Mouse (Mus musculus) kidney, postnatal 10 days (tissue): ENCODE measurements around the gene H60b.
"Not testable (repeated sequence)": the region's sequence is repeated elsewhere in the genome, so short reads cannot be mapped to it uniquely, and the experiment has no call there.

Source experiments
- DNase-seq: peaks from one replicate; pipeline ENCODE4 v3.0.0; 2021; ENCODE audit warnings: mixed read lengths

The H60b gene

DNA sequence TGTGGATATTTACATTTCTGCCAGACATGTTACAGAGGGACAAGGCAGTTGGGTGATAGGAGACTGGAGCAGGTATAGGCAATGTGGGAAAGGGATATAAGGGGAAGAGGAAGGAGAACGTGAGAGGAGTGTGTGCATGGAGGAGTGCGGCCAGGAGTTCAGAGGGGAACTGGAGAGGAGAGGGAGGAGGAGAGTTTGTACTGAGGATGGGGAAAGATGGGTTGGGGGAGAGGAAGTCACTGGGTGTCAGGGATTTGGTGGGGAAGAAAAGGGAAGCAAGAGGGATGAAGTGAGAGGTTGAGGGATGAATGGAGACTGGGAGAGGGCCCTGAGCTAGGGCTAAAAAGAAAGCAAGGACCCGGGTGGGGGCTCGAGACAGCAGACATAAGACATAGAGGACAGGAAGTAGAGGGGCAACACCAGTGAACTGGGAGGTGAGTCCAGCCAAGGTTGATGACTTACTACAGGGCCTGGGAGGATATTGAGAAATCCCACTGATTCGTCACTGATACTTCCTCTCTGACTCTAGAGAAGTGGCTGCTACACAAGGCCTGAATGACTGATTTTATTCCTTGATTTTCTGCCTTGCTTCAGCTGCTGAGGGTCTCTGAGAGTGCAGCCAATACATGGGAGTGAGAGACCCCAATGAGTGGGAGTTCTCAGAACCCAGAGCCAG is 7.1 kb downstream of the H60b start:
- DNase-seq: not testable (repeated sequence)

DNA sequence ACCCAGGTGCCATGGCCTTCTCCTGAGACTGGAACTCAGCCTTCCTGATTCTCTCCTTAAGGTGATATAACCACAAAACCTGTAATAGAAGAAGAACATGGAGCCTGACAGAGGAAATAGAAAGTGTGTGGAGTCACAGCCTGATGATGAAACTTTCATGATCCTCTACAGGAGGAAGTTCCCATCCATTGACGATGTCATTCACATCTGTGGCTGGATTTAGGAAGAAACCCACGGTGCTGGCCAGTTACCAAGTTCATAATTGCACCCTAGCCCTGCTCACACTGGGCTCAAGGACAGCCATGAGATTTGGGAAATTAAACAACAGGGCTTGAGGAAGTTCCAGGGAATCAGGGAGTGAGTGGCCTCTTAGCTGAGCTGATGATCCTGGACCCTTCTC is 7.6 kb downstream of the H60b start:
- DNase-seq: not testable (repeated sequence)

DNA sequence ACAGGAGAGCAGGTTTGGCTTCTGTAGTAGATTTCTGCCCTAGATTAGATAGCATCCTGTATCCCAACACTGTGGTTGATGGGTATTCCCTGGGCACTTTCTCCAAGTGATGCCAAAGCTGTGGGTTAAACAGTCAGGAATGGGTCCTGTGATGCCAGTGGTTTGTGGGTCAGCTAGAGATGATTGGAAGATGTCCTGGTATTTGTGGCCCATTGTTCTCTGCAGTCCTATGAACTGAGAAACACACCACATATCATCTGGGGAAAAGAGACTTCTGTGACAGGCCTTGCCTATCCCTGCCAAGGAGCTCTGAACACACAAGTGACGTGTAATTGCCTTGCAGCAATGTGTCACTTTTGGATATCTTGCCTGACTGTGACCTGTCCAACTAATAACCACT is 8.7 kb downstream of the H60b start:
- not testable (repeated sequence) for DNase-seq

DNA sequence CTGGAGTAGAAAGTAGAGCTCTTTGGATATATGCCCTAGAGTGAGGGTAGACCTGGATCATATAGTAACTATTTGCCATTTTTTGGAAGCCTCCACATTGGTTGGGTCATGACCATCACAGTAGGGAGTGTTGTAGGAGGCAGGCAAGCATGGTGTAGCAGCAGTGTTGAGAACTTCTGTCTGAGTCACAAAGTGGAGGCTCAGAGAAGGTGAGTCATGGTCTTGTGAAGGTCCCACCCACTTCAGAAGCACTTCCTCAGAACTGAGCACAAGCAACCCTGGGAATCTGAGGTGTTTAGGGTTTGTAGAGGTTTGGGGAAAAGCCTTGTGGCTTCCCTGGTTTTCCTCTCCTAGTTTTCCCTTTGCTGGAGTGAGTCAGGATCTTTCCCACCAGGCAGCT is 10.7 kb downstream of the H60b start:
- not testable (repeated sequence) for DNase-seq

DNA sequence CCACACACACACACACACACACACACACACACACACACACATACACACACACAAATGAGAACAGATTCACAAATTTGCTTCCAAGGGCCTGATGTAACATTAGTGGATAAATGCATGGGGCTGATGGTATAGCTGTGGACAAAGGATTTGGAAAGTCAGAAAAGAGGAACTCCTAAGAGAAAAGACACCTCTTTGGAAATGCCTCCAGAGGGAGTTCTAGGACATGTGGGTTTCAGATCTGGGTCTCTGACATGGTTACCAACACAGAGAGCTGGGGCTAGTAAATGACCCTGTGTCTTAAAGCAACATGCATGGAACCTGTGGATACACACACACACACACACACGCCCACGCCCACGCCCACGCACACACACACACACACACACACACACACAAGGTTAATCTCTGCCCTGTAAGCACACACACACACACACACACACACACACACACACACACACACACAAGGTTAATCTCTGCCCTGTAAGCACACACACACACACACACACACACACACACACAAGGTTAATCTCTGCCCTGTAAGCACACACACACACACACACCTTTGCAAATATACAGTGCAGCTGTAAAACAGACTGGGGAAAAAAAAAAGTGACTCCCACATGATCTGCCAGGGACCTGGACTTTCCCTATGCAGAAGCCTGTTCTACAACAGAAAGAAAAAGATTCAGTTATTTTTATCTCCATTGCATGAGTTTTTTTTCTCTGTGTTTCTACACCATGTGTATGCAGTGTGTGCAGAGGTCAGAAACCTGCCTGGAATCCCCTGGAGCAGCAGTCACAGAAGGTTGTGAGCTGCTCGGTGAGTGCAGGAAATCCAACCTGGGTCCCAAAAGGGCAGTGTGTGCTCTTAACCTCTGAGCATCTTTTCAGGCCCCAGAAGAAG is 14.3 kb downstream of the H60b start:
- not testable (repeated sequence) for DNase-seq

DNA sequence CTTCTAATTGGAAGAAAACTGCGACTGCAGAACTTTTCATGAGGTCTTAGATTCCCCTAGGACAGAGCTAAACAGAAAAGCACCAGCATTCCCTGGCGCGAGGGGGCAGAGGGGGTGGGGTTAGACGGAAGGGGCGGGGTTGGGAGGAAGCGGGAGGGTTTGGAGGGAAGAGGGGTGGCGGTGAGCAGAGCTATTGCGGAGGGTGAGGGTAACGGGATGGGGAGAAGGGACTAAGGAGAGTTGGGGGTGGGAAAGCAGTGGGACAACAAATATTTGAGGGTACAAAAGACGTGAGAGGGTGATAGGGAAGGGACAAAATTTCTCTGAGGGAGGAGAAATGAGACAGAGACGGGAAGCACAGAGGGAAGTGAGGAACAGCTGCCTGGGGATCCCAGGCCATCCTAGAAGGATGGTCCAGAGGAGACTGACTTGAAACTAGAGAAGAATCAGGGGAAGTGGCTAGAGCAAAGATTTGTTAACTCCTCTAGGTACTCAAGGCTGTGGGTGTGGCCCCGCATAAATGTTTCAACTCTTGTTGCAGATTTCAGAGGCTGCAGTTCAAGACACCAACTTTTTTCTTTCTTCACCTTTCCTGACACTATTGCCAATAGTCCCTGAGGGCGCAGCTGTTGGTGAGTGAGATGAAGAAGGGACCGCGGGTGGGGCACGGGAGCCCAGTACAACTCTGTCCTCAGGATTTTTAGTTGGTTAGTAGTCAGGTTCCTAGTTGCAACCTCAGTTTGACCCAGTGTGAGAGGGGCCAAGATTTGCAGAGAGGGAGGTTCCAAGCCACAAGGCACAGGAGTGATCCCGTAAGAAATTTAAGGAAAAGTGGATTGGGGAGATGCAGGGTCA is 15.2 kb downstream of the H60b start:
- not testable (repeated sequence) for DNase-seq

DNA sequence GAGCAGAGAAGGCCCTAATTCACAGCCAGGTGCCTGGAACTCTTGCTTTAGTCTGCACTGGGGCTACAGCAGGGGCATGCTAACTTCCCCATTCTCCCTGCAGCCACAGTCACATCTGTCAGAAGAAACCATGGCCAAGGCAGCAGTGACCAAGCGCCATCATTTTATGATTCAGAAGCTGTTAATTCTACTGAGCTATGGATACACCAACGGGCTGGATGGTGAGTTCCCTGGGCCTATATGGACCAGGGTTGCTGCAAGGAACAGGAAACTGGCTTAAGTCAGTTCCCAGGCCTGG is 15.8 kb downstream of the H60b start:
- not testable (repeated sequence) for DNase-seq

DNA sequence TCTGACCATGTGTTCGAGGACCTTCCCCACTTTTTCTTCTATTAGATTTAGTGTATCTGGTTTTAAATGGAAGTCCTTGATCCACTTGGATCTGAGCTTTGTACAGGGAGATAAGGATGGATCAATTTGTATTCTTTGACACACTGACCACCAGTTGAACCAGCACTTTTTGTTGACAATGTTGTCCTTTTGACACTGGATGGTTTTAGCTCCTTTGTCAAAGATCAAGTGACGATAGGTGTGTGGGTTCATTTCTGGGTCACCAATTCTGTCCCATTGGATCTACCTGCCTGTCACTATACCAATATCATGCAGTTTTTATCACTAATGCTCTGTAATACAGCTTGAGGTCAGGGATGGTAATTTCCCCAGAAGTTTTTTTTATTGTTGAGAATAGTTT is 18.1 kb downstream of the H60b start:
- DNase-seq: not testable (repeated sequence)

DNA sequence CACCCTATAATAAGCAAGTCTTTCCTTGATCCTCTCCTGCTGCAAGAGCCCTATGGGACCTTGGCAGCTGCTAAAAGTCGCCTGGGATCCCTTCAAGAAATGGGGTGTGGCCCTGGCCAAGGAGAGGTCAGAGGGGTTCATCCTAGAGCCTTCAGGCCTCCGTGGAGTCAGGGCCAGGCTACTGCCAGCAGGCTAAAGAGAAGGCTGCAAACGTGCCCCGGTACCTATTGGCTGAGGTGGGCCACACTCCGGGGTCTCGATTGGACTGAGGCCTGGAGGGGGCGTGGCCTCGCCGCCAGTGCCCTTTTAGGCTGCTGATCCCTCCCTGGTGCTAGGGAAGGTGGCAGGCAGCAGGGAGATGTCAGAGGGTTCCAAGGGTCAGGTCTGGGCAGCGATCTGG is 32.6 kb downstream of the H60b start:
- DNase-seq: not testable (repeated sequence)

DNA sequence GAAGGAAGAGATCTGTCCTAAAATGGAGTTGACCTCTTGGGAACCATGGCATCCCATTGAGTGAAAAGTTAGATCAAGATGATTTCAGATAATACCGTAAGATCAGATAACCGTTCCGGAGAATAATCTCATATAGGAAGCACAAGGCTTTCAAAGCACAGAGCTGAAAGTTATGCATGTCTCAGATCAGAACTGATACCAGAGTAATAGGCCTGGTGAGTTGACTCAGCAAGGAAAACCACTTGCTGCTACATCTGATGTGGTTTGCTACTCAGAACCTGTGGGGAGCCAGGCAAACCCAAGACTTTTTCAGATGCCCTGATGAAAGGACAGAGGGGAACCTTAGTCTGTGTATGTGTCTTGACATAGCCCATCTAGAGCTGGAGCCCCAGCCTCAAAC is 43.0 kb downstream of the H60b start:
- not testable (repeated sequence) for DNase-seq

DNA sequence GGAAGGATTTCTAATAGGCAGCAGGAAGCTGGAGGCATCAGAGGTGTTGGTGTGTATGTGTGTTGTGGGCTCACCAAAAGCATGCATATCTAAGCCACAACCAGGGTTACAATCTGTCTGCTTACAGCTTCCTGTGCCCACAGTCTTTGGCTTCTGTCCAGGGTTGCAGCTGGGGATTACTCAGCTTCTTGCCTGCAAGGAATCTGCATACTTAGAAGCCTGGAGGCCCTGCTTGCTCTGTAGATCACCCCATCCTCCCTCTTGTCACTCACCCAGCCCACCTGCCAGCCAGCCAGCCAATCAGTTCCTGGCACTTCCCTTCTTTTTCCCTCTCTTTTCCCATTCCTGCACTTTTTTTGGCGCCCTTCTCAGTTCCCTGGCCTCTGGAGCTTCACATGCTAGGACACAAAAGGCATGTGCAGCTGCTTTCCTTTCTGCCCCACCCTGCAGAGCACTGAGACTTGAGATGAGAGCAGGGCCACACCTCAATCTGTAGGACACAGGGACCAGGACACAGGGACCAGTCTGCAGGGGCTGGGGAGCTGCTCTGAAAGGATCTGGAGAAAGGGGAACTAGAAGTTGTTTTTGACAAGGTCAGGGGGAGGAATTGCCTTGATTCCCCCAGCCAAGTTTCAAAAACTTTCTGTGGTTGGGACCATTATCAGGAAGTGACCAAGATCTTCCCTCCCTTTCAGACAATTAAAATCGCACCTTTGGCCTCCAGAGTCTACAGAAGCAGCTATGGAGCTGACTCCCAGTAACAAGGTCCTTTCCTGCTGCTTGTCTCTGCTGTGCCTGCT is 44.6 kb downstream of the H60b start:
- DNase-seq: not testable (repeated sequence)

DNA sequence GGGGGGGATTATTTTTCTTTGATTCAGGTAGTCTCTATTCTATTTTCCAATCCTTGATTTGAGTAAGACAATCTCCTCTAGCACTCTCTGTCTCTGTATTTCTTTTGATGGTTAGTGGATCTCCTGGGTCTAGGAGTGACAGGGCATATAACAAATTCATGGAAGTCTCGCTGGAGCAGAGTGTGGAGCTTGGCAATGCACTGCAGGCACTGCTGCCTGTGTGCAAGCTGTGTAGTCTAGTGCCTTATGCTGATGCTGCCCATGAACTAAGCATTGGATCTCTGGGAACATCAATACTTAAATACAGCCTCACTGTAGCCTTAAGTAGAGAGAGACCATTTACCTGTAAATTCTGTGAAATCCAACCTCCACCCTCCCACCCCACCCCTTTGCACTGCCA is 48.1 kb downstream of the H60b start:
- not testable (repeated sequence) for DNase-seq

DNA sequence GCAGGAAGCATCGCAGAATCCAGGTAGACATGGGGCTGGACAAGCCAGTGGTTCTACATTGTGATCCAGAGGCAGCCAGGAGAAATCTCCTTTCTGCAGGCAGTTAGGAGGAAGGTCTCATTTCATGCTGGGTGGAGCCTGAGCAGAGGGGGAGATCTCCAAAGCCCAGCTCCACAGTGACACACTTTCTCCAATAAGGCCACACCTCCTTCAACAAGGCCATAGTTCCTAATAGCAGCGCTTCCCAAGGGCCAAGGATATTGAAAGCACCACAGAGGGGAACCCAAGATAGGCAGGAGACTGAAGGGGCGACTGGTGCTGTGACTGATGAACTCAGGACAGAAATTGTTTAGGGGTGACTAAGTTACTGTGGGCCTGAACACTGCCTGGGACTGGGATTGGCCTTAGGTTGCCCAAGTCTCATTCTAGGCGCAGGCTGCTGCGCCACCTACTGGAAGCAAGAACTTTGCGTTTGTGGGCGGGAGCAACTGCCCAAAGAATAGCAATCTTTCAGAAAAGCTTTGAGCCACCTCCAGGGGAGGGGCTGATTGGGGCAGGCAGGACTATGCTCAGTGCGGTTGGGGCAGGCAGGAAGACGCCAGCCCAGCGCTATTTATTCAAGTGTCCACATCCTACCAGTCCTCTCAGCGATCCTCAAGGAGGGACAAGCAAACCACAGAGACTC is 53.8 kb downstream of the H60b start:
- DNase-seq: peak; percentile 75

DNA sequence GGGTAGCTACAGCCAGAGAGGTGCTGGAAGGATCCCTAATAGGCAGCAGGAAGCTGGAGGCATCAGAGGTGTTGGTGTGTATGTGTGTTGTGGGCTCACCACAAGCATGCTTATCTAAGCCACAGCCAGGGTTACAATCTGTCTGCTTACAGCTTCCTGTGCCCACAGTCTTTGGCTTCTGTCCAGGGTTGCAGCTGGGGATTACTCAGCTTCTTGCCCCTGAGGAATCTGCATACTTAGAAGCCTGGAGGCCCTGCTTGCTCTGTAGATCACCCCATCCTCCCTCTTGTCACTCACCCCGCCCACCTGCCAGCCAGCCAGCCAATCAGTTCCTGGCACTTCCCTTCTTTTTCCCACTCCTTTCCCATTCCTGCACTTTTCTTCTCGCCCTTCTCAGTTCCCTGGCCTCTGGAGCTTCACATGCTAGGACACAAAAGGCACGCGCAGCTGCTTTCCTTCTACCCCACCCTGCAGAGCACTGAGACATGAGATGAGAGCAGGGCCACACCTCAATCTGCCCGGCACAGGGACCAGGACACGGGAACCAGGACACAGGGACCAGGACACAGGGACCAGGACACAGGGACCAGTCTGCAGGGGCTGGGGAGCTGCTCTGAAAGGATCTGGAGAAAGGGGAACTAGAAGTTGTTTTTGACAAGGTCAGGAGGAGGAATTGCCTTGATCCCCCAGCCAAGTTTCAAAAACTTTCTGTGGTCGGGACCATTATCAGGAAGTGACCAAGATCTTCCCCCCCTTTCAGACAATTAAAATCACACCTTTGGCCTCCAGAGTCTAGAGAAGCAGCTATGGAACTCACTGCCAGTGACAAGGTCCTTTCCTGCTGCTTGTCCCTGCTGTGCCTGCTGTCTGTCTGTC is 65.3 kb downstream of the H60b start:
- DNase-seq: peak; percentile 28

DNA sequence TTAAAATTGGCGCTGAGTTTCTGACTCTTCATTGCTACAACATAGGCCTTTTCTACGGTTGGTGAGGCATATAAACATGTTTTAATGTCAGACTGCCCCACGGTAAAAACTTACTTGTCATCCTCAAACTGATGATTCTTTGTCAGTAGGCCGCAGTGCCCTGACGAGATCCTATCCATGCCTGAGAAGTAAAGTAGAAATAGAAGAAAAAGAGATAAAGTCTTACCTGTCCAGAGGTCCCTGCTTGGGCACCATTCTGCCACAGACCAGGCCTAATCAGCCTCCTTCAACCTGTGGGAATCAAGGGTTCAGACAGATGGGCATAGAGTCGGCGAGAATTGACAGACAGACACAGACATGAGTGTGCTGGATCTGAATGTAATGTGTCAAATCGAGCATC is 106.7 kb downstream of the H60b start:
- no peak for DNase-seq

DNA sequence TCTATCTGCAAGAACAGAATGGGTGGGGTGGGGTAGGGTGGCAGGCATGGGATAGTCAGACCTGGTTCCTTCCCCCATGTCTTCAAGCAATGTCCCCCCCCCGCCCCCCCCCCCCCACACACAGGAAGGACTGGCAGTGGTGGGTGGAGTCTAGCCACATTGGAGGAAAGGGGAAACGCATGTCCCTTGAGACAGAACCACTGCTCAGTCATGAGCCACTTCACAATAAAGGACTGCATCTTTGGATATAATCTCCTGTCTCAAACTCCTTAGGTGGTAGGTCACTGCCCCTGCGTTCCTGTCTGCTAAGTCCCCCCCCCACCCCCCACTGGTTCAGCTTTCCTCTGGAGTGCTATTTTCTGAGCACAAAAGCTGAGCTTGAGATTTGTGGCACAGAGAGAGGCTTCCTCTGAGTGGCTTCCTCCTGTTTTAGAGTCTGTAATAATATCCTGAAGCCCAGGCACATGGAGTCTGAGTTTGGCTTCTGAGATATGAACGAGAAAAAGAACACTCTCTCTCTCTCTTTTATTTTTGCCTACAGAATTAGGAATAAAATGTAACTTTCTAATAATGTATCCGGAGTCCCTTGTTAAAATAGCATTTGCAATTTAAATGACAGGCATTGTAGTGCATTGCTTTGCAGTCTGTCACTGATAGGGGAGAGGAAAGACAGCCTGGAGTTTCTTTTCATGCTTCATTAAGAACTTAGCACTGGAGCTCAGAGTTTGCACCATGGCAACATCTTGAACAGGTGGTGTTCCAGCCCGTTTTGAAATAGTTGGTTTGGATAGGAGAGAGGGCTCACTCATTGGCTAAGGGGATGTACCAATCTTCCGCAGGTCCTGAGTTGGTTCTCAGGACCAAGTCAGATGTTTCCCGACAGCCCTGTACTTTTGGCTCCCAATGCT is 112.7 kb downstream of the H60b start:
- not testable (repeated sequence) for DNase-seq

DNA sequence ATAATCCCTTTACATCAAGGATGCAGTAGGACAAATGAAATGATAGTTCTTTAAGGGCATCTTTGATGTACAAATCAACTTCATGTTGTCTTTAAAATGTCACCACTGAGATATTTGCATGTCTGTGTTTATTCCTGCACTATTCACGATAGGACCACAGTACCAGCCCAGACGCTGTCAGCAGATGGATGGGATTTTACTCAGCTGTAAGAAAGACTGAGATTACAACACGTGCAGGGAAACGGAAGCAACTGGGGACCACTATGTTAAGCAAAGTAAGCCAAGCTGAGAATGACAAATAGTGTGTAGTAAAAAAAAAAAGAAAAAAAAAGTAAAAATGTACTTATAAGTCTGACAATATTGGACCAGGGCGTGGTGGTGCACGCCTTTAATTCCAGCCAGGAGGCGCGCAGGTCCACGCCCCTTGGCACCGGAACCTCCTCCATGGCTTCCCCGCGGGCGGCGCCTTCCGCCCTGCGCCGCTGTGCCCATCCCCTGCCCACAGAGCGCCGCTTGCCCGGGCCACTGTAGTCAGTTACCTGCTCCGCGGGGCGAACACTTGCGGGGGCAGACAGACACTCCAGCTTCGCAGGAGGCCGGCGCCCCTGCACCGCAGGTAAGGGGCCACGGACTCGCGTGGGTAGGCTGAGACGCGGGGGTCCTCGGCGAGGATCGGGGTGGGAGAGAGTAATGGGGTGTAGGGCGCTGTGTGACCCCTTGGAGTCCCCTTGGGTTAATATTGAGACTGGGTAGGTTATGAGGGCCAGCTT is 114.7 kb downstream of the H60b start:
- DNase-seq: peak; percentile 23

DNA sequence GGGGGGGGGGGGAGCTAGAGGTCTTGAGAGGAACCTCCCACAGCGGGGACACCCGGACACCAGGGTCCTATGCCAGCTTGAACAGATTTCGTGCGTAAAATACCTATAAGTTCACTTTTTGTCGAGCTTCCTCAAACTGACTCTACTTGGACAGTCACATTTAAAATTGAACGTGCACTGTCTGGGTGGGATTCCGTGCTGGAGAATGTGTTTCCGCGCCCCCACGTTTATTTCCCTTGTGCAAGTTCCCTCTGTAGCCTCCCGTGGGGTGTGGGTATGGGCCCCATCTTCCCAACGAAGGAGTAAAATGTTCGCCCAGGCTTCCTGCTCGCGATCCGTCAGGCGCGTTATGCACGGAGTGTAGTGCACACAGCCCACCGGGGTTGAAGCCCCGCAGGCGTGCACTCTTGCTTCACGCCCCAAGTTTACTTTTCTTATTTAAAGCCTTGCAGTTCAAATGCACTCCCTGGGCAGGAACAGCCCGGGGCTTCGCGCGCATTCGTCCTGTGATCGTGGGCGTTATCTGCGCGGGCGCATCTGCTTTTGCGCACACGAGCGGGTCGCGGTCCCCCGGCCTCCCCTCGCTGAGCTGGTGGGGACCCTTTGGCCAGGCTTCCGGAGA is 115.4 kb downstream of the H60b start:
- no peak for DNase-seq
